Mouse (Mus musculus) cerebellum, adult 9-11 months (tissue): ENCODE results near the gene Plxnc1.

Experiments used
- DNase-seq: peaks from one replicate; pipeline ENCODE4 v3.0.0; 2022

Plxnc1 gene

GRCm38 (mm10) chr10:94947386-94947785, 2.8 kb upstream of the Plxnc1 start:
- no peak for DNase-seq

GRCm38 (mm10) chr10:94945206-94945711, 624 bp upstream of the Plxnc1 start:
- peak; percentile 55 for DNase-seq

GRCm38 (mm10) chr10:94943846-94944690, 567 bp downstream of the Plxnc1 start:
- DNase-seq: peak; percentile 61

- peak; percentile 34 for DNase-seq
Measured at GRCm38 (mm10) chr10:94943401-94943845, 1.2 kb downstream of the Plxnc1 start.

GRCm38 (mm10) chr10:94942449-94943041, 2.1 kb downstream of the Plxnc1 start:
- DNase-seq: peak; percentile 48

GRCm38 (mm10) chr10:94941551-94941950, 3.1 kb downstream of the Plxnc1 start:
- peak; percentile 26 for DNase-seq

- DNase-seq: peak; percentile 17
Measured at GRCm38 (mm10) chr10:94940786-94941185, 3.8 kb downstream of the Plxnc1 start.

- DNase-seq: peak; percentile 11
Measured at GRCm38 (mm10) chr10:94940061-94940460, 4.6 kb downstream of the Plxnc1 start.

- DNase-seq: no peak
Measured at GRCm38 (mm10) chr10:94938899-94939298, 5.7 kb downstream of the Plxnc1 start.

GRCm38 (mm10) chr10:94938320-94938719, 6.3 kb downstream of the Plxnc1 start:
- DNase-seq: no peak

GRCm38 (mm10) chr10:94935270-94935669, 9.4 kb downstream of the Plxnc1 start:
- no peak for DNase-seq

- peak; percentile 79 for DNase-seq
Measured at GRCm38 (mm10) chr10:94934151-94934614, 10.5 kb downstream of the Plxnc1 start.

- DNase-seq: peak; percentile 16
Measured at GRCm38 (mm10) chr10:94931961-94932832, 12.4 kb downstream of the Plxnc1 start.

- no peak for DNase-seq
Measured at GRCm38 (mm10) chr10:94928164-94928563, 16.5 kb downstream of the Plxnc1 start.

- DNase-seq: no peak
Measured at GRCm38 (mm10) chr10:94926297-94926696, 18.3 kb downstream of the Plxnc1 start.

GRCm38 (mm10) chr10:94924878-94925277, 19.8 kb downstream of the Plxnc1 start:
- no peak for DNase-seq

GRCm38 (mm10) chr10:94924450-94924849, 20.2 kb downstream of the Plxnc1 start:
- no peak for DNase-seq

GRCm38 (mm10) chr10:94923337-94923762, 21.3 kb downstream of the Plxnc1 start:
- no peak for DNase-seq

GRCm38 (mm10) chr10:94922848-94923247, 21.8 kb downstream of the Plxnc1 start:
- DNase-seq: no peak

- DNase-seq: no peak
Measured at GRCm38 (mm10) chr10:94921751-94922150, 22.9 kb downstream of the Plxnc1 start.

- DNase-seq: no peak
Measured at GRCm38 (mm10) chr10:94920526-94920925, 24.1 kb downstream of the Plxnc1 start.

- peak; percentile 27 for DNase-seq
Measured at GRCm38 (mm10) chr10:94919960-94920359, 24.7 kb downstream of the Plxnc1 start.

- peak; percentile 73 for DNase-seq
Measured at GRCm38 (mm10) chr10:94919552-94919951, 25.1 kb downstream of the Plxnc1 start.
